Mouse (Mus musculus): ENCODE data around the gene Slc27a1.

Slc27a1 gene

GRCm38 (mm10) chr8:71593556-71594323 is 25.1 kb downstream of the Slc27a1 start:
- no peak for TF ChIP-seq GATA4 (IDR thresholded peaks at IDR 0.05; ENCODE audit: insufficient replicate concordance, low read length)

GRCm38 (mm10) chr8:71594324-71594722 is 25.6 kb downstream of the Slc27a1 start:
- no peak for TF ChIP-seq GATA4 (IDR thresholded peaks at IDR 0.05; ENCODE audit: insufficient replicate concordance, low read length)

- TF ChIP-seq GATA4 (IDR thresholded peaks at IDR 0.05; ENCODE audit: insufficient replicate concordance, low read length): no peak
Observed at GRCm38 (mm10) chr8:71595862-71596261, 27.2 kb downstream of the Slc27a1 start.

DNA sequence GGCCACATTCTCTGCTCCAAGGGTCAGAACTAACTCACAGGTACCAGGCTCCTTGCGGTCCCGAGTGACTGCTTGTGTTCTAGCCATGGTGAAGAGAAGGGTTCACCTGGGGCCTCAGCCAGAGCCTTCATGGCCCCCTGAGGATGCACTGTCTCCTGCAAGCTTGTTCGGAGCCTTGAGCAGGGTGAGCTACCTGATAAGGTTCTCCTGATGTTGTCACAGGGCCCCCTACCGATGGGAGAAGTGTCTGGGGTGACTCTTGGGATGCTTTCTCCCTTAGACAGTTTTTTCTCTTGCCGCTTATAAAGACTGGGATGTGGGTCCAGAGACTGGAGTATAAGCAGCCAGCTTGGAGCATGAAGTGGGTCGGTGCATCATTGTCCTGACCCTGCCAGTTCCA is 27.7 kb downstream of the Slc27a1 start:
- no peak for TF ChIP-seq GATA4 (IDR thresholded peaks at IDR 0.05; ENCODE audit: insufficient replicate concordance, low read length)

DNA sequence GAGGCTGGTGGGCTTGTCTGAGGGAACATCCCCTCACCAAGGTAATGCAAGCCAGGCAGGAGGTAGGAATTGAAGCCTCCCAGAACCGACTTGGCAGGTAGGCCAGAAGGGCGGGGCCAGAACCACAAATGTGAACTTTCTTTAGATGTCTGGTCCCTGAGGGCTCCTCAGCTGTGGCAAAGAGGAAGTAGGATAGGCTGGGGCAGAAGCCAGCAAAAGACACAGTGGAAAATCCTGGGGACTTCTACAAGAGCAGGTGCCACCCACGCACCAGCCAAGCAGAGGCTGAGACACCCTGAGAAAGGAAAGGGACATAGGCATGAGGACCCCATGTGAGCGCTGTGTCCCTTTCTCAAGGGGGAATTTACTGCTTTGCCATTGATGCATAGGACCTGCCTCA is 28.1 kb downstream of the Slc27a1 start:
- no peak for TF ChIP-seq GATA4 (IDR thresholded peaks at IDR 0.05; ENCODE audit: insufficient replicate concordance, low read length)

DNA sequence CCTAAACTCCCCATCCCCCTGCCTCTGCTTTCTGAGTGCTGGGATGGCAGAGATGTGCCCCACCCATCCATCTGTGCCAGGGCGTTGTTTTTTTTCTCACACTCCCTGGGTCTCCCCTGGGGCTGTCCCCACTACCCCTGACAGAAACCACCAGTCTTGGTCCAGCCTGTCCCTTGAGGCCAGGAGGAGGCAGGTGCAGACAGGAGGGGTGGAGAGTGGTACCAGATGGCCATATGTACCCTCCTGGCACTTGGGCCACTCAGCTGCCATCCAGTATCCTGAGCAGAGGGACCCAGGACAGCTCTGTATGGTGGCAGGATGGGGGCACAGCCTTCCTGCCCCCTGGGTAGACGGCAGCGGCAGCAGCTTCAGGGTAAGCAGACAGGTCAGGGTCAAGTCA is 28.8 kb downstream of the Slc27a1 start, which contains the start of gene Fam129c:
Gene Fam129c (plus strand): TSS at position 198 of the 400 bp plus-strand sequence.
- TF ChIP-seq GATA4 (IDR thresholded peaks at IDR 0.05; ENCODE audit: insufficient replicate concordance, low read length): no peak

DNA sequence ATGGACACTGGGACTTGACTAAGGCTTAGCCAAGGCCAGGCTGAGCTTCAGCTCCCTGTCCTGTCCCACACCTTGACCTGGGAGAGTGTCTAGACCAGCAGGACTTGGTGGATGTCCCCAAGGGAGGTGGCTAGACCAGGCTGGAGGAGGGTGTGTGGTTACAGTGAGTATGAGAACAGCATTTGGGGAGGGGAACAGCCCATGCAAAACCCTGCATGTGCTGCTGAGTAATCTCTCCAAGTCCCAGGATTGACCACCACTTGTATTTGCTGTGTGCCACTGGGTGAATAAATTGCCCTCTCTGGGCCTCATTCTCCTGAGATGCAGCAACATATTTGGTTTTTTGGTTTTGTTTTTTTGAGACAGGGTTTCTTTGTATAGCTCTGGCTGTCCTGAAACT is 29.7 kb downstream of the Slc27a1 start:
- TF ChIP-seq GATA4 (IDR thresholded peaks at IDR 0.05; ENCODE audit: insufficient replicate concordance, low read length): no peak

- TF ChIP-seq GATA4 (IDR thresholded peaks at IDR 0.05; ENCODE audit: insufficient replicate concordance, low read length): no peak
Observed at GRCm38 (mm10) chr8:71598841-71599240, 30.2 kb downstream of the Slc27a1 start.

GRCm38 (mm10) chr8:71601939-71602665 is 33.4 kb downstream of the Slc27a1 start:
- no peak for TF ChIP-seq GATA4 (IDR thresholded peaks at IDR 0.05; ENCODE audit: insufficient replicate concordance, low read length)

GRCm38 (mm10) chr8:71602666-71603334 is 34.1 kb downstream of the Slc27a1 start:
- no peak for TF ChIP-seq GATA4 (IDR thresholded peaks at IDR 0.05; ENCODE audit: insufficient replicate concordance, low read length)

DNA sequence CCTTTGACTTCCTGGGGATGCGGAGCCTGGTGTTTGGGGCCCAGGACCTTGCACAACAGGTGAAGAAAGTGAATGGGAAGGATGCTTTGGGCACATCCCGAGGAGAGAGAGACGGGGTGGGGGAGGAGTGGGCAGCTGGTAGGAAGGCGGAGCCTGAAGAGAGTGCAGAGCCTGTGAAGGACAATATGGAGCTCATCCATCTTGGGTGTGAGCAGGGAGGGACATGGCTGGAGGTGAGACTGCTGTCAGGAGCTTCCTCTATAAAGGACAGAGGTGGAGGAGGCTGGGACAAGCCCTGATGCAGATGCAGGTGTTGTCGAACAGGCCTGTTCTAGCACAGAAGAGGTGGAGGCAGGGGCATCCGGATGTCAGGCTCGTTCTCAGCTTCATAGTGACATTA is 35.3 kb downstream of the Slc27a1 start:
- no peak for TF ChIP-seq GATA4 (IDR thresholded peaks at IDR 0.05; ENCODE audit: insufficient replicate concordance, low read length)

DNA sequence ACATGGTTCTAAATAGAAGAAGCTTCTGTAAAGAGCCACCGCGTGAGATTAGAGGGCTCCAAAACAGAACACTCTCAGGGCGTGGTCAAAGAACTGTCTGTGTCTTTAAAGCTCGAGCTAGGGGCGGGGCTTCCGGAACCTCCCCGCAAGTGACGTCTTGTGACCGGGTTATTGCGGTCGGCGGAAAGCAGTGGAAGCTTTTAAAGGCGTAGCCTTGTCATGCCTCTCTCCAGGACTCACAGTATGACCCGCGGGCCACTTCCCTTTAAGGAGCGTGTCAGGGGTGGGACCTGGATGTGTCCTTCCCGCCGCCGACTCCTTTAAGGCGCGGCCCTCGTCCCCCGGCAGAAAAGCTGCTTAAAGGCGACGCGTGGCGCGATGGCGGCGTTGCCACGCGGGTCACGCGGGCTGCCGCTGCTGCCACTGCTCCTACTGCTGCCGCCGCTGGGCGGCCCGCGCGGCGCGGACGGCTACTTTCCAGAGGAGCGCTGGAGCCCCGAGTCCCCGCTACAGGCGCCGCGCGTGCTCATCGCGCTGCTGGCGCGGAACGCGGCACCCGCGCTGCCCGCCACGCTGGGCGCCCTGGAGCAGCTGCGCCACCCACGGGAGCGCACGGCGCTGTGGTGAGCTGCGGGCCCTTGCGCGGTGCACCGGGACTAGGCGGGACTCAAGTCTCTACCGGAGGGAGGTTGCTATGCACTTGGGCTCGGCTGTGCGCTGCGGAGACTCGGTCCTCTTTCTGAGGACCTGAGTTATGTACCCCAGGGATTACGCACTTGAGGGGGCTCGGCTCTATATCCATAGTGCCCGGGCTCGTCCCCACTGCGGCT is 42.4 kb downstream of the Slc27a1 start, which contains the start of gene Colgalt1:
Gene Colgalt1 (plus strand): TSS at position 177 of the 830 bp plus-strand sequence.
- no peak; the same call in 1 of the 2 replicates for TF ChIP-seq GATA4 (IDR thresholded peaks at IDR 0.05; ENCODE audit: insufficient replicate concordance, low read length)

GRCm38 (mm10) chr8:71612141-71612540 is 43.5 kb downstream of the Slc27a1 start:
- no peak for TF ChIP-seq GATA4 (IDR thresholded peaks at IDR 0.05; ENCODE audit: insufficient replicate concordance, low read length)

- no peak for TF ChIP-seq GATA4 (IDR thresholded peaks at IDR 0.05; ENCODE audit: insufficient replicate concordance, low read length)
Observed at GRCm38 (mm10) chr8:71613418-71613817, 44.7 kb downstream of the Slc27a1 start.

- TF ChIP-seq GATA4 (IDR thresholded peaks at IDR 0.05; ENCODE audit: insufficient replicate concordance, low read length): no peak
Observed at GRCm38 (mm10) chr8:71619786-71620185, 51.1 kb downstream of the Slc27a1 start.
